Mouse (Mus musculus) bone marrow, adult 2 months (tissue): ENCODE measurements around the gene Zcrb1.

Experiments
- CTCF ChIP-seq: fragments of 200-500 bp; IDR thresholded peaks from 2 replicates; pipeline ENCODE4 v1.5.1; 2011; ENCODE audit warnings: low read length, control low read depth; ENCODE audit not compliant: control insufficient read depth, insufficient read depth
- POLR2A ChIP-seq: fragments of 200-500 bp; IDR thresholded peaks from 2 replicates; pipeline ENCODE4 v1.6.1; 2011; ENCODE audit warnings: low read depth, mild to moderate bottlenecking, control low read depth, low read length, borderline replicate concordance; ENCODE audit not compliant: control insufficient read depth

GRCm38 (mm10) chr15:93398699-93399540 is 786 bp upstream of the Zcrb1 start:
- no peak for TF ChIP-seq POLR2A
- TF ChIP-seq CTCF = no peak
